Mouse (Mus musculus) spleen, postnatal 36 days (tissue): ENCODE measurements around the gene Cwc27.

ENCODE experiments used
- DNase-seq, 2 experiments: peaks; one replicate each; pipeline ENCODE4 v3.0.0; 2022; ENCODE audit warnings: low spot score in 2 of 2, mixed read lengths in 1 of 2

The Cwc27 gene

DNA sequence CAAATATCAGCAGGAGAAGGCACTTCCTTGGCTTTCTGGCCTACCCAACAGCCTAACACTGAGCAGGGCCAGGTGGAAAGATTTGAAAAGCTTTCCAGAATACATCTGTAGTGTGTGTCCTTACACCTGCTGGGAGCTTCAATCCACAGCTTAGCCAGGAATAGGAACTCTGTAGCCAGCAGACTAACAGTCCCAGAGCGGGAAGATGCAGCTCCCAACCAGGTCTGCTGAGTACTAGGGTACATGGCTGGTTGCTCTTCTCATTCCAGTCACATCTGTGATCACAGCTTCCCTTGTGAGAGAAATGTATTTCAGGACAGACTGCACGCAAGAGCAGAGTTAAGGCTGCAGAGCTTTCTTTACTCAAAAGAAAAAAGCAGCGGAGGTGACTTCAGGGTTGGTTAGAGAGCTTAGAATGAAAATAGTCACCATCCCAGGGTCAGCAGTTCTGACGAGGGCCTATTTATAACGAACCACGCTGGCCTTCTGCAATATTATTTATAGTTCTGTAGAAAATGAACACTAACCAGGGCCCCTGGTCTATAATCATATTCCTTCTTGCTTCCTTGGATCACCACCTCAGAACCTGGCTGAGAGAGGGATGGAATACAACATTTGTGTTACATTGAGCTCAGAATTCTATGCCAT is 171.0 kb downstream of the Cwc27 start:
- DNase-seq = no peak

GRCm38 (mm10) chr13:104644185-104644584 is 172.8 kb downstream of the Cwc27 start:
- no peak for DNase-seq

DNA sequence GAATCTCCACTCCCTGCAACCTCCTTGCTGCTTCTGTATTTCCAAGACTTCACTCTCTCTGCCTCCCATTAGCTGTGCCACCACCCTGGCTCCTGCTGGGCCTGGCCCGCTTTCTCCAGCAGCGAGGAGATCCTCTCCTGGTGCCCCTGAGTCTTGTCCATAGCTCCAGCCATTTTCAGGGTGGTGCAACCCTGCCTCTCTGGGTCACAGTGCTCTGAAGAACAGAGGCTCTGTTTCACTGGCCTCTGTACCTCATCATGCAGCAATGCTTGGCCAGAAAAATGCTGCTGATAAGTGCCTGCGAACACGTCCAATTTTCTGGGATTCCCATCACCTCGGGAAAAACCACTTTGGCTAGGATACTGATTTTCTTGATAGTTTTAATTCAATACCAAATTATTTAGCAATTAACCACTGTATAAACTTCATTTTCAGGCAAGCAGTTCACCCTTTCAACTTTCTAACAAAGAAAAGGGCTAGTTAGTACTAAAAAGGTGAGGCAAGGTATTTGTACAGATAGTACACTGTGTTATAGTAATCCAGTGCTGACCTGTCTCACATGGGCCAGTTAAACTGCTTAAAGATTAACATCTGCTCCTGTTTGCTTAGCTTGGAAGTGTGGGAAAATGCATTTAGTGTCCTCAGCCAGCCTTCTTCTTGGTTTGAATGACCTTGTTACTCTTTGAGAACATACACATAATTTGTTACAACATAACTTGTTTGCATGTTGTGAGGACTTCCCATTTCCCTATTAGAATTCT is 176.1 kb downstream of the Cwc27 start:
- no peak for DNase-seq

- no peak for DNase-seq
Observed at GRCm38 (mm10) chr13:104638988-104639387, 178.0 kb downstream of the Cwc27 start.

GRCm38 (mm10) chr13:104635965-104636462 is 180.9 kb downstream of the Cwc27 start:
- DNase-seq = no peak

- no peak for DNase-seq
Observed at GRCm38 (mm10) chr13:104634708-104635107, 182.2 kb downstream of the Cwc27 start.

GRCm38 (mm10) chr13:104632427-104633167 is 184.3 kb downstream of the Cwc27 start:
- no peak for DNase-seq

- DNase-seq = no peak
Observed at GRCm38 (mm10) chr13:104631621-104632205, 185.2 kb downstream of the Cwc27 start.

DNA sequence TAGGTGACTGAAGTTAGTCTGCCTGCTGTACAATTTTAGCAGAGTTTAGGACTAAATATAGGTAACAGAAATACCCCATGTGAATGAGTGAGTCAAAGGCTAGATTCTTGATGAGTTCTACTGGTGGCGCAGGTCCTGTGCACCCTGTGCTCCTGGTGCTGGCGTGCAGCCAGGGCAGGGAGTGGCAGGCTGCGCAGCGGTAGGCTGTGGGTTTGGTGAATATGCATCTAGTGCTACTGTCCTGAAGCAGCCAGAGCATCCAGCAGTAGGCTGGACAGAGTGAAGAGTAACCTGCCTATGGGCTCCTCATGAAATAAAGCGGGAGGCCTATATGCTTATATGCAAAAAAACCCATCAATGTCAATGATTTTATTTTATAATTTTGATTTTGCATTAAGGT is 186.1 kb downstream of the Cwc27 start:
- DNase-seq = no peak

DNA sequence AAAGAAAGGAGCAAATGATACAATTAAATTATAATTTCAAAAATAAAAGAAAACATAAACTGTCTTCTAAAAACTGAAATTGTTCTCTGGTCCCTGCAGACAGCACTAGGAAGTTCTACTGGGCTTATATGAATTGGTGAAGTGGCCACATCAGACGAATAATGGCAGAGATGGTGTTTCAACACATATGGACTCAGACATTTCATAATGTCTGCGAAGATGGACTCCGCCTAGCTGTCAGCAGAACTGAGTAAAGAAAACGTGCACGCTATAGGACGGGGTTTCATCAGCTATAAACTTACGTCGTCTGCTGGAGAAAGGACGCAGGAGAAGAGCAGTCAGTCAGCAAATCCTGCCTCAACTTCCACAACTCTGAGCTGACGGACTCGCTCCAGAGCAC is 187.3 kb downstream of the Cwc27 start:
- DNase-seq = no peak

- no peak for DNase-seq
Observed at GRCm38 (mm10) chr13:104628019-104628418, 188.9 kb downstream of the Cwc27 start.

DNA sequence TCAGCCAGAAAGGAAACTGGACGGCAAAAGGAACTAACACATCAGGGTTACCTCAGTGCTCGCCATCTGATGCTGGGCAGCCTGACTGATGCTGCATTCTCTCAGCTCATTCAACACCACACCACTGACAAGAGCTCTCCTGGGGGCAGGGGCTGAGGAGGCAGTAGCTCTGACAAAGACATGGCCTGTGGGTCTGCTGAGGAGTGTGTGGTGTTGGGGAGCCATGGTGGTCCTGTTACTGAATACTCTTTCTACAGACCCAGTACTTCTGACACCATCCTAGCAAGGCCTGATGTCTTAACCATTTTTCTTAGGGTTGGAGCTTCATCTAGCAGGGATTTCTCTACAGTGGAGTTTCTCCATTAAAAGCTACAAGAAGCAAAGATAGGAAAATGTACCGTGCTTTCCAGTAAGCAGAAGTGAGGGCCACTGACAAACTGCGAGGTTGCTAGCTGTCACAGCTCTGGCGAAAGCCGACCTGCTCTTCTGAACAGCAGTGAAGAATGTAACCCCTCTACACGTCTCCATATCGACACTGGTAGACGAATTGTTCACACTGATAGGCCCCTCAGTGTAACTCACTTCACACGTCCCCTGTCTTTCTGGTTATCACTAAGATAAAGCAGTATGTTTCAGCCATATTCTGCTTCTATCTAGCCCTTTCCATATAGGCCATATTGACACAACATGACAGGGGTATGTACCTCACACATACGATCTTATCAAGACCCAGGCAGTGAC is 189.6 kb downstream of the Cwc27 start:
- no peak for DNase-seq

GRCm38 (mm10) chr13:104623130-104623891 is 193.6 kb downstream of the Cwc27 start:
- DNase-seq = no peak

DNA sequence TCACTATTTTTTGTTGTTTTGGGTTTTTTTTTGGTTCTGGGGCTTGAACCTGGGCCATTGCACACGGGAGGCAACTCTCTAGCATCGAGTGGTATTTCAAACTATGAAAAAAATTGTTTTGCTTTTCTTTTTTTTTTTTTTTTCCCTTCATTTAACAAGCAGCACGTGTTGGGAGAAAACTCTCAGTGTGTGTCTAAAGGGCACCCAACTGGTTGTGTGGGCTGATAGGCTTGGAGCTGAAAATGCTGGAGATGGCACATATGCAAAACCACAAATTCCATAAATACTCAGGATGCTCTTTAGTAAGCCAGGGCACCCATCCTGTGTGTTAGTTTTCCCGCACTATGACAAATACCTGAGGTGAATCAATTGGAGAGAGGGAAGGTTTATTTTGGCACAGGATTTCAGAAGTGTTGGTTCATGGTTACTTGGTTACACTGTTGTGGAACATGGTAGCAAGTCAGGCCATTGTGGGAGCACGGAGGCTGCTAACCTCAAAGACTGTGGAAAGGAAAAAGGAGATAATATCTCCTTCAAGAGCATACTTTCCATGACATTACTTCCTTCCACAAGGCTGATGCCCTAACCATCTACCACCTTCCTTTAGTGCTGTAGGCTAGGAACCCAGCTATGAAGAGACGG is 194.7 kb downstream of the Cwc27 start:
- DNase-seq = no peak

- no peak for DNase-seq
Observed at GRCm38 (mm10) chr13:104620423-104620822, 196.5 kb downstream of the Cwc27 start.

DNA sequence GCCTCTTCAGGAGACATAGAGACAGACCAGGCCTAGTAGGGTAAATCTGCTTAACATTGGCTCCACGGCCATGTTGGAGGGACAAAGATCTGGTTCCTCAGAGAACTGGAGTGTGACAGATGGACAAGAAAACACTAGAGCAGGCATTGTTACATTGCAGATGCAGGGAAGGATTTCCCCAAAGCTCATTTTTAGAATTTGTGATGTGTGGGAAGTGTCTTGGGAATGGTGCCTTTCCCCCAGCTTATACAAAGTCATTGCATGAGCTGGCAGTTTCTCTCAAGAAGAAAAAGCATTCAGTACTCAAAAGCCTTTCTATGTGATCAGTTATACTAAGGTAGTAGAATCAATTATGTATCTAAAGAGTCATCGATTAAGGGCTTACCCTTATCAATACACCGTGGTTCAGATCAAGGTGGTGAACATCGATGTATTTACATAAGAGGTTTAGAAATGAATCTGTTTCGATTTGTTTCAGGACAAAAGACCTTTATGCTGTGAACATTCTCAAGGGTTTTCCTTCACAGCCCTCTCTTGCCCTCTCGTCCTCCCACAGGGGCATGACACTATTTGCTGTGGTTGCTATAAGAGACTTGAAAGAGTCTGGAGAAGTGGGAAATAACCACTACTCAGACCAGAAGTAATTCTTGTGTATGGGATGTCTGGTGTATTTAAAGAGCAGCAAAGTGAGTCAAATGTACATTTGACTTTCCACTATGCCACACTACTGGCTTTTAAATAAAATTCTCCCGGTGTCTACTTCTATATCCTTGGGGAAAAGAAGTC is 197.2 kb downstream of the Cwc27 start:
- no peak for DNase-seq

- DNase-seq = no peak
Observed at GRCm38 (mm10) chr13:104617201-104617600, 199.7 kb downstream of the Cwc27 start.

- DNase-seq = no peak
Observed at GRCm38 (mm10) chr13:104615999-104616810, 200.7 kb downstream of the Cwc27 start.
